In genomic region chrX:158236206-158236605, GRCm38 (mm10) we compare ENCODE assay signal across 15 mouse cellular contexts.
DNase-seq lines count a peak whose midpoint lies in the region; TF ChIP-seq lines count a peak whose summit lies in the region.
"Had no signal": no experiment of that assay in that cellular context is flagged by ENCODE, and none has a peak within 500 bp of the region (broad histone marks: within the 10 kb centered on the region; RNA-seq: fewer than 3 reads in every experiment).

No protein-coding gene starts in this region.

- peak; percentile 0 for DNase-seq in kidney, adult 9 months
- no peak for DNase-seq in kidney, adult 2 months
- peak; percentile 23 to 36 for DNase-seq in right cerebral cortex, adult 2 months (ENCODE audit: low spot score in 2 of 2)
- DNase-seq in right cerebral cortex, postnatal 4 days = no peak
- peak; percentile 4 to 72 for DNase-seq in left cerebral cortex, postnatal 25 days (ENCODE audit: low spot score in 2 of 2)
- no peak for DNase-seq in spleen, postnatal 4 days (ENCODE audit: low spot score in 2 of 2)
- no peak for DNase-seq in neural tube, embryonic 10.5 days (ENCODE audit: extremely low spot score, low spot score)
- no peak for DNase-seq in adrenal gland, postnatal 36 days
- DNase-seq: cerebellum, adult 11-12 months; heart, adult 18-20 months; heart, postnatal 10 days; lung, postnatal 10 days had no signal

- H3K4me3 ChIP-seq in kidney, adult 2 months (ENCODE audit: insufficient read depth, low read depth, low read length) = no peak overlapping the region
- H3K4me3 ChIP-seq: liver, embryonic 12.5 days; midbrain, embryonic 12.5 days; neural tube, embryonic 12.5 days had no signal

- H3K27me3 ChIP-seq in kidney, adult 2 months (replicated peaks; ENCODE audit: control insufficient read depth, insufficient read depth, low read length) = no peaks in the 10 kb centered on the region
- H3K27me3 ChIP-seq: liver, embryonic 12.5 days; midbrain, embryonic 12.5 days; neural tube, embryonic 12.5 days had no signal

- H3K27ac ChIP-seq in kidney, adult 2 months (ENCODE audit: insufficient read depth, low read depth, low read length) = no peak overlapping the region
- H3K27ac ChIP-seq: liver, embryonic 12.5 days; midbrain, embryonic 12.5 days; neural tube, embryonic 12.5 days had no signal

- intact Hi-C loops in left cerebral cortex, postnatal 25 days (cut with DNase I) = no loop called here

- TF ChIP-seq POLR2A in kidney, adult 2 months (IDR thresholded peaks at IDR 0.05; ENCODE audit: low read depth, low read length) = no peak

- TF ChIP-seq CTCF in kidney, adult 2 months (conservative IDR thresholded peaks at IDR 0.05; ENCODE audit: insufficient read depth, insufficient read length, low read depth, low read length) = no peak

- no peaks in the 10 kb centered on the region for H3K4me1 ChIP-seq in kidney, adult 2 months (ENCODE audit: control insufficient read depth, insufficient read depth, low read length)
- H3K4me1 ChIP-seq: liver, embryonic 12.5 days; midbrain, embryonic 12.5 days; neural tube, embryonic 12.5 days had no signal

- no peaks in the 10 kb centered on the region for H3K36me3 ChIP-seq in kidney, adult 2 months (ENCODE audit: control insufficient read depth, insufficient read depth, low read length)
- H3K36me3 ChIP-seq: liver, embryonic 12.5 days; midbrain, embryonic 12.5 days; neural tube, embryonic 12.5 days had no signal

- 16% methylated on average over 5 of the region's 5 CpGs for WGBS in kidney, adult 2 months

Comparison
In these comparisons a context has a peak if more than half of its experiments do, and no peak if none do; other contexts are left out.
1. DNase-seq: peak in kidney, adult 9 months (single experiment), right cerebral cortex, adult 2 months (2 of 2) and left cerebral cortex, postnatal 25 days (2 of 2); none in kidney, adult 2 months (single experiment), right cerebral cortex, postnatal 4 days (single experiment), spleen, postnatal 4 days (0 of 2), neural tube, embryonic 10.5 days (single experiment) and adrenal gland, postnatal 36 days (0 of 2).